Mouse (Mus musculus) hindbrain, embryonic 16.5 days (tissue): ENCODE measurements around the gene Col11a2. TPM values are rescaled to one million over a fixed set of nuclear protein-coding genes. Genes with fewer than 3 reads are reported as not detected.
"Not testable (repeated sequence)": the region's sequence is repeated elsewhere in the genome, so short reads cannot be mapped to it uniquely, and the experiment has no call there.

Source experiments
- ATAC-seq: fragments of 200-750 bp; cut with Nextera tagmentation; 2 replicates; pipeline ENCODE4 v1.8.0; 2017; ENCODE audit warnings: moderate TSS enrichment, moderate library complexity
- H3K27ac ChIP-seq: fragments of 300-500 bp; sonication (generic); 2 replicates; pipeline ENCODE4 v1.5.1; 2014; ENCODE audit warnings: low read depth, mild to moderate bottlenecking, control low read depth, low read length, moderate library complexity
- H3K27me3 ChIP-seq: fragments of 300-500 bp; sonication (generic); replicated peaks from 2 replicates; pipeline ENCODE4 v1.6.1; 2014; ENCODE audit warnings: low read length; ENCODE audit not compliant: control insufficient read depth, insufficient read depth
- H3K36me3 ChIP-seq: fragments of 300-500 bp; sonication (generic); 2 replicates; pipeline ENCODE4 v1.6.1; 2014; ENCODE audit warnings: mild to moderate bottlenecking, low read length, moderate library complexity, mixed read lengths; ENCODE audit not compliant: control insufficient read depth, insufficient read depth
- H3K4me1 ChIP-seq: fragments of 300-500 bp; sonication (generic); 2 replicates; pipeline ENCODE4 v1.6.1; 2014; ENCODE audit warnings: low read depth, low read length; ENCODE audit not compliant: control insufficient read depth, insufficient read depth
- H3K4me2 ChIP-seq: fragments of 300-500 bp; sonication (generic); 2 replicates; pipeline ENCODE4 v1.6.1; 2014; ENCODE audit warnings: mild to moderate bottlenecking, low read length, control low read depth, moderate library complexity
- H3K4me3 ChIP-seq: fragments of 300-500 bp; sonication (generic); 2 replicates; pipeline ENCODE4 v1.5.1; 2014; ENCODE audit warnings: mild to moderate bottlenecking, low read length, control low read depth, moderate library complexity
- H3K9ac ChIP-seq: fragments of 300-500 bp; sonication (generic); 2 replicates; pipeline ENCODE4 v1.6.1; 2014; ENCODE audit warnings: low read depth, mild to moderate bottlenecking, control low read depth, low read length, moderate library complexity
- H3K9me3 ChIP-seq: fragments of 300-500 bp; sonication (generic); 2 replicates; pipeline ENCODE4 v1.6.1; 2014; ENCODE audit warnings: mild to moderate bottlenecking, low read length, moderate library complexity; ENCODE audit not compliant: control insufficient read depth
- WGBS: fragments of 180-500 bp; shearing (Covaris S2); extraction: QIAGEN DNeasy Blood & Tissue Kit; methylation state at CpG from one replicate; pipeline ENCODE4 v1.1.7; 2014; 5-methylcytosine and 5-hydroxymethylcytosine counted together
- polyA plus RNA-seq: library from polyadenylated mRNA; unstranded; fragments of >200 nt; fragmentation: Nextera tagmentation; extraction: Ambion mirVana; gene quantifications from 2 replicates; pipeline ENCODE4 v1.2.1, GENCODE M21; 2015

Gene Col11a2
- 4.7 and 6.7 TPM in 2 replicates for polyA plus RNA-seq

DNA sequence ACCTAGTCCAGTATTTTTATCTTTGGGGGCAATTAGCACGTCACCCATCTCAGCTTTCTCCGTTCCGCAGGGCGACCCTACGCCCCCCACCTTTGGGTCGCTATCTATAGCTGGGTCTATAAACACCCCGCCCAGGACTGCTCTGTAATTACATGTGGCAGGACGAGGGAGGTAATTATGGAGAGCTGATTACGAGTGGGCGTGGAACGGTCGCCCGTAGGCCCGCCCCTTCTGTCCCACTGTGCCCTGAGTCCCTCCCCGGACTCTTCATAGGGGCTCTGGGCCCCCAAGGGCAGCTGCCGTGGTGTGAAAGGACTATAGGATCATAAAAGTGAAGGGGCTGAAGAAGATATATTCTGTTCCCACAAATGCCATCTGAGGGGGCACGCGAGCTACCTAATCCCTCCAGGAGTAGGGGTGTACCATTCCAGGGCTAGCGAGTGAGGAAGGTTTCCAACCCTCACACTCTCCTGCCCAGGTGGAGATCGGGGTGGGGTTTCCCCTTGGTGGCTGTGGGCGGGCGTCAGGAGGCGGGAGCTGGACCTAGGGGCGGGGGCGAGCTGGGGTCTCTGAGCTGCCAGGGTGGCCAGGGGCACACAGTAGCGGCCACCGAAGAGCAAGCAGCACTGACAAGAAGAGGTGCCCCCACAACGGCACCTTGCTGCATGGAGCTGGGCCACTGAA lies at the start of gene Col11a2:
Gene Col11a2 (plus strand): TSS at position 560 of the 684 bp plus-strand sequence.
- Histone ChIP-seq H3K4me1 (peaks cover 19% of the 10 kb centered on the region), H3K27ac (no peak within 1 kb of the TSS)
- ATAC-seq = peak; percentile 67

DNA sequence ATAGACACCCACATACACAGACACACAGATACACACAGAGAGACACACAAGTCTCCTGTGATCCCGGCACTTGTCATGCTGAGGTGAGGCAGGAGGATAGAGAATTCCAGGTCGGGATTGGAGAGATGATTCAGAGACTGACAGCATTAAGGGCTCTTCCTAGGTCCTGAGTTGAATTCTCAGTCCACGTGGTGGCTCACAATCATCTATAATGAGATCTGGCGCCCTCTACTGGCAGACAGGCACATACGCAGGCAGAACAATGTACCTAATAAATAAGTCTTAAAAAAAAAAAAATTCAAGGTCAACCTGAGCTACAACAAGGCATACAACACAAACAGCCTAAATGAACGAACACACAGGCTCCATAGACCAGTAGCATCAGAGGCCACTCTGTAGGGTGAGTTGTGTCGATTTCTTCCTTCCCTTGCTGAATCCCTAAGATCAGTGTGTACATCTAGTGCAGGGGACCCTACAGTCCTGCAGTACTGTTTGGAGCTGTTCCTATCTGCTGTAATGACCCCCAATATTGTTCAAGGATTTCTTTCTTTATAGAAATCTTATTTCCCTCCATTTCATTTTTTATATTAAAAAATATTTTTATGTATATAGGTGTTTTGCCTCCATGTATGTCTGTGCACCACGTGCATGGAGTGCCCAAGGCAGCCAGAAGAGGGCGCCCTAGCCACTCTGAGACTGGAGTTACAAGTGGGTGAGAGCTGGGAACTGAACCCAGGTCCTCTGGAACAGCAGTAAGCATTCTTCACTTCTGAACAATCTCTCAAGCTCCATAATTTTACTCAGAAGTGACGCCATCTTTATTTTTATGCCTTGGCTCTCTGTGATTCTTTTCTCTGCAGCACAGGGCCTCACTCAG lies 47.2 kb upstream of the Col11a2 start:
- 34% methylated on average over 10 of the region's 10 CpGs for WGBS

More for the DNA sequence above, at the start of gene Col11a2:
- H3K4me2 ChIP-seq = peak within 1 kb of the TSS; percentile 63
- peak within 1 kb of the TSS; percentile 30 for H3K4me3 ChIP-seq
- no peaks in the 10 kb centered on the region for H3K27me3 ChIP-seq
- peaks cover 25% of the 10 kb centered on the region for H3K36me3 ChIP-seq
- 9% methylated on average over 28 of the region's 28 CpGs for WGBS
- peak within 1 kb of the TSS; percentile 62 for H3K9ac ChIP-seq
- H3K9me3 ChIP-seq = no peaks in the 10 kb centered on the region

GRCm38 (mm10) chr17:33994959-33995358 lies 44.3 kb upstream of the Col11a2 start:
- WGBS = 89% methylated on average over 8 of the region's 8 CpGs
- no peak overlapping the region for H3K27ac ChIP-seq

More for the DNA sequence above, 47.2 kb upstream of the Col11a2 start:
- no peak overlapping the region for H3K9ac ChIP-seq
- no peak overlapping the region for H3K4me2 ChIP-seq
- no peak overlapping the region for H3K27ac ChIP-seq
- H3K36me3 ChIP-seq = no peaks in the 10 kb centered on the region
- ATAC-seq = peak; percentile 52; the same call in 1 of the 2 replicates
- no peaks in the 10 kb centered on the region for H3K9me3 ChIP-seq
- no peaks in the 10 kb centered on the region for H3K4me1 ChIP-seq
- H3K27me3 ChIP-seq = no peaks in the 10 kb centered on the region
- no peak overlapping the region for H3K4me3 ChIP-seq

DNA sequence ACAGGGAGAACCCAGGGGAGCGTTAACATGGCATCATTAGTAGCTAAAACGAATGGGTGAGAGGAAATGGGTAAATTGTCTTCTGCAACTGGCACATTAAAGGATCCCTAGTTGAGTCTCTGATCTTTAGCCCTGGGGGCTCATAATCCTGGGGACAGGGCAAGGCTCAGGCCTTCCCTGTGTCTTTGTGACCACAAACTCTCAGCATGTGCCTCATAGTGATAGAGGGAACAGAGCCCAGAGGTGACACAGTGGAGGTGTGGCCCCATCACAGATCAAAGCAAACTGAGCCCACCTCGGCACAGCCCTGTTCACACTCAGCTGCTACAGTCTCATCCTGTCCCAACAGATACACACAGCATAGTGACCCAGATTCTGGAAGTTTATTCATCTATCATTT lies 43.6 kb upstream of the Col11a2 start:
- peaks cover 6% of the 10 kb centered on the region for H3K27me3 ChIP-seq
- H3K27ac ChIP-seq = no peak overlapping the region
- peaks cover 3% of the 10 kb centered on the region for H3K4me1 ChIP-seq
- no peak overlapping the region for H3K4me2 ChIP-seq
- ATAC-seq = no peak
- WGBS = 75% methylated on average over 3 of the region's 3 CpGs
- H3K9me3 ChIP-seq = no peaks in the 10 kb centered on the region
- no peak overlapping the region for H3K4me3 ChIP-seq
- H3K9ac ChIP-seq = no peak overlapping the region
- no peaks in the 10 kb centered on the region for H3K36me3 ChIP-seq

More at GRCm38 (mm10) chr17:33994959-33995358, 44.3 kb upstream of the Col11a2 start:
- Histone ChIP-seq H3K4me3 (no peak overlapping the region), H3K4me2 (no peak overlapping the region), H3K36me3 (no peaks in the 10 kb centered on the region), H3K9ac (no peak overlapping the region), H3K4me1 (peaks cover 2% of the 10 kb centered on the region), H3K9me3 (no peaks in the 10 kb centered on the region), H3K27me3 (peaks cover 1% of the 10 kb centered on the region)
- no peak for ATAC-seq

DNA sequence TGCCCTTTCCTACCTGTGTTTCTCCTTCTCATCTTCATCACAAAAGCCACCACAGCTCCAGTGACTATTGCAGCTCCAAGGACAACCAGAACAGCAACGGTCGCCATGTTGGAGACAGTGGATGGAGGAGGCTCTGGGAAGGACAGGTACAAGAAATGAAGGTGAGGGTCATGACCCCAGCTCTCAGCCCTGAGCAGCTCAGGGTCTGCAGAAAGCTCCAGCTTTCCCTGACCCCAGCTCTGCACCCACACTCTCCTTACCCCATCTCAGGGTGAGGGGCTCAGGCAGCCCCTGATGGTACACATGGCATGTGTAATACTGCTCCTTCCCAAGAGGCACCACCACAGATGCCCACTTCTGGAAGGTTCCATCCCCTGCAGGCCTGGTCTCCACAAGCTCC lies 42.2 kb upstream of the Col11a2 start:
- not testable (repeated sequence) for H3K4me3 ChIP-seq, H3K4me2 ChIP-seq, H3K27ac ChIP-seq, H3K36me3 ChIP-seq, H3K9me3 ChIP-seq, ATAC-seq, H3K9ac ChIP-seq, H3K4me1 ChIP-seq
- H3K27me3 ChIP-seq = peaks cover 12% of the 10 kb centered on the region
- 96% methylated on average over 2 of the region's 2 CpGs for WGBS

- 63% methylated on average over 5 of the region's 5 CpGs for WGBS
- peaks cover 12% of the 10 kb centered on the region for H3K27me3 ChIP-seq
- not testable (repeated sequence) for H3K4me2 ChIP-seq, H3K27ac ChIP-seq, H3K36me3 ChIP-seq, H3K4me3 ChIP-seq, H3K4me1 ChIP-seq, ATAC-seq, H3K9me3 ChIP-seq, H3K9ac ChIP-seq
Measured at GRCm38 (mm10) chr17:33998697-33999096, 40.5 kb upstream of the Col11a2 start.

GRCm38 (mm10) chr17:33999341-34000149 lies 39.7 kb upstream of the Col11a2 start:
- Histone ChIP-seq H3K36me3 (no peaks in the 10 kb centered on the region), H3K9me3 (no peaks in the 10 kb centered on the region), H3K4me1 (peaks cover 3% of the 10 kb centered on the region), H3K27ac (no peak overlapping the region), H3K9ac (peak overlapping the region; percentile 68), H3K4me2 (peak overlapping the region; percentile 97), H3K27me3 (peaks cover 12% of the 10 kb centered on the region), H3K4me3 (peak overlapping the region; percentile 58)
- 3% methylated on average over 76 of the region's 87 CpGs for WGBS
- ATAC-seq = peak; percentile 54

GRCm38 (mm10) chr17:34000150-34000537 lies 39.1 kb upstream of the Col11a2 start, which contains the start of gene H2-K1:
Gene H2-K1 (minus strand): TSS chr17:34000347.
- Histone ChIP-seq H3K9me3 (no peaks in the 10 kb centered on the region), H3K27ac (no peak within 1 kb of the TSS), H3K27me3 (peaks cover 12% of the 10 kb centered on the region), H3K9ac (peak within 1 kb of the TSS; percentile 68), H3K4me2 (peak within 1 kb of the TSS; percentile 97), H3K4me3 (peak within 1 kb of the TSS; percentile 58), H3K4me1 (peaks cover 3% of the 10 kb centered on the region), H3K36me3 (no peaks in the 10 kb centered on the region)
- ATAC-seq = peak; percentile 85
- WGBS = under 1% methylated on average over 29 of the region's 30 CpGs
